Mouse (Mus musculus): Measurements from ENCODE around the gene Tmem200a.

Gene Tmem200a

GRCm38 (mm10) chr10:25876809-25877208 is 202.0 kb downstream of the Tmem200a start:
- no peak for DNase-seq

GRCm38 (mm10) chr10:25868739-25869138 is 210.1 kb downstream of the Tmem200a start:
- no peak for DNase-seq
